In genomic region chr6:115696707-115697215, GRCm38 (mm10) we compare ENCODE assay signal across 27 mouse cellular contexts. TPM values are rescaled to one million over a fixed set of nuclear protein-coding genes. Genes with fewer than 3 reads are reported as not detected.
DNase-seq lines count a peak whose midpoint lies in the region; ATAC-seq and TF ChIP-seq lines count a peak whose summit lies in the region.
"Had no signal": no experiment of that assay in that cellular context is flagged by ENCODE, and none has a peak within 500 bp of the region (broad histone marks: within the 10 kb centered on the region; RNA-seq: fewer than 3 reads in every experiment).

No protein-coding gene starts in this region.

- WGBS in heart, embryonic 16.5 days: 84% methylated on average over 7 of the region's 7 CpGs
- 90% methylated on average over 7 of the region's 7 CpGs for WGBS in midbrain, embryonic 11.5 days
- 89% methylated on average over 7 of the region's 7 CpGs for WGBS in midbrain, embryonic 10.5 days
- 76% methylated on average over 7 of the region's 7 CpGs for WGBS in small intestine, adult 2 months

- DNase-seq in CD4-positive, CD25-positive, alpha-beta regulatory T cell, adult 2 months (ENCODE audit: low read depth, low spot score): peak; percentile 24
- DNase-seq in heart, postnatal 25 days (ENCODE audit: low spot score): no peak
- DNase-seq in midbrain, embryonic 11.5 days (ENCODE audit: low spot score, missing footprints): peak; percentile 72
- DNase-seq in midbrain, embryonic 10.5 days (ENCODE audit: low spot score): no peak
- DNase-seq in adrenal gland, postnatal 36 days: no peak
- DNase-seq: adrenal gland, postnatal 25 days; cerebellum, adult 2 months; cerebellum, postnatal 14 days; gastrocnemius, postnatal 14 days; kidney, adult 8-10 months; kidney, postnatal 4 days; layer of hippocampus, adult 9-11 months; liver; lung, postnatal 4 days; right cerebral cortex, adult 18-20 months; thymus, adult 18-20 months; thymus, postnatal 25 days had no signal

- no peak for ATAC-seq in CD4-positive, CD25-positive, alpha-beta regulatory T cell, adult 4 months
- no peak for ATAC-seq in heart, embryonic 16.5 days (replicated peaks; ENCODE audit: extremely low read depth, insufficient read depth, low FRiP score)
- ATAC-seq in midbrain, embryonic 11.5 days (ENCODE audit: low FRiP score): no peak
- ATAC-seq: forebrain, embryonic 13.5 days; midbrain, embryonic 16.5 days had no signal

- peaks cover 27% of the 10 kb centered on the region for H3K4me1 ChIP-seq in heart, embryonic 16.5 days (ENCODE audit: control insufficient read depth, insufficient read depth, low read length)
- H3K4me1 ChIP-seq in midbrain, embryonic 11.5 days (ENCODE audit: control insufficient read depth, insufficient read depth, low read length): peaks cover 5% of the 10 kb centered on the region; the same call in 1 of the 2 replicates
- H3K4me1 ChIP-seq in midbrain, embryonic 10.5 days: peaks cover 7% of the 10 kb centered on the region
- peaks cover 11% of the 10 kb centered on the region; the same call in 1 of the 2 replicates for H3K4me1 ChIP-seq in small intestine, adult 2 months (ENCODE audit: control insufficient read depth, insufficient read depth, insufficient read length, low read length)
- H3K4me1 ChIP-seq: forebrain, embryonic 13.5 days had no signal

- H3K4me2 ChIP-seq in heart, embryonic 16.5 days (ENCODE audit: low read depth, low read length): no peak overlapping the region
- H3K4me2 ChIP-seq in midbrain, embryonic 11.5 days: no peak overlapping the region
- H3K4me2 ChIP-seq: embryonic facial prominence, embryonic 15.5 days; forebrain, embryonic 13.5 days; hindbrain, embryonic 12.5 days; neural tube, embryonic 12.5 days had no signal

- no peak overlapping the region for H3K9ac ChIP-seq in heart, embryonic 16.5 days (ENCODE audit: low read length)
- H3K9ac ChIP-seq in midbrain, embryonic 11.5 days (ENCODE audit: low read length): no peak overlapping the region
- H3K9ac ChIP-seq: embryonic facial prominence, embryonic 15.5 days; forebrain, embryonic 13.5 days; hindbrain, embryonic 12.5 days; neural tube, embryonic 12.5 days had no signal

- no peaks in the 10 kb centered on the region for H3K27me3 ChIP-seq in heart, embryonic 16.5 days (ENCODE audit: control insufficient read depth, insufficient read depth, low read length)
- no peaks in the 10 kb centered on the region for H3K27me3 ChIP-seq in midbrain, embryonic 11.5 days (ENCODE audit: control insufficient read depth, insufficient read depth, low read length)
- no peaks in the 10 kb centered on the region for H3K27me3 ChIP-seq in midbrain, embryonic 10.5 days (ENCODE audit: low read depth, poor library complexity, severe bottlenecking)
- H3K27me3 ChIP-seq in small intestine, adult 2 months (ENCODE audit: control insufficient read depth, insufficient read depth, low read length): no peaks in the 10 kb centered on the region
- H3K27me3 ChIP-seq: embryonic facial prominence, embryonic 15.5 days; forebrain, embryonic 13.5 days; hindbrain, embryonic 12.5 days; neural tube, embryonic 12.5 days had no signal

- H3K36me3 ChIP-seq in heart, embryonic 16.5 days (ENCODE audit: control insufficient read depth, insufficient read depth): no peaks in the 10 kb centered on the region
- H3K36me3 ChIP-seq in midbrain, embryonic 11.5 days (ENCODE audit: control insufficient read depth, insufficient read depth, low read length): no peaks in the 10 kb centered on the region
- H3K36me3 ChIP-seq in midbrain, embryonic 10.5 days: no peaks in the 10 kb centered on the region
- H3K36me3 ChIP-seq in small intestine, adult 2 months (ENCODE audit: control insufficient read depth, insufficient read depth, low read length): no peaks in the 10 kb centered on the region
- H3K36me3 ChIP-seq: embryonic facial prominence, embryonic 15.5 days; hindbrain, embryonic 12.5 days; neural tube, embryonic 12.5 days had no signal

- H3K27ac ChIP-seq in heart, embryonic 16.5 days (ENCODE audit: low read length): peak overlapping the region; percentile 99
- H3K27ac ChIP-seq in midbrain, embryonic 11.5 days (ENCODE audit: low read depth, low read length): no peak overlapping the region
- H3K27ac ChIP-seq in midbrain, embryonic 10.5 days (replicated peaks): no peak overlapping the region
- H3K27ac ChIP-seq in small intestine, adult 2 months (ENCODE audit: insufficient read depth, low read depth, low read length): peak overlapping the region; percentile 10; the same call in 1 of the 2 replicates
- H3K27ac ChIP-seq: forebrain, embryonic 13.5 days; hindbrain, embryonic 12.5 days; kidney, postnatal 0 days; neural tube, embryonic 12.5 days; stomach, postnatal 0 days had no signal

- TF ChIP-seq CTCF in small intestine, adult 2 months (IDR thresholded peaks at IDR 0.05; ENCODE audit: extremely low read depth, insufficient read length, insufficient replicate concordance, low read depth, low read length): no peak

- 0 out of 2 replicates have a peak, but pooled peaks cover 7% of the 10 kb centered on the region for H3K9me3 ChIP-seq in heart, embryonic 16.5 days (replicated peaks; ENCODE audit: control insufficient read depth, low read length)
- no peaks in the 10 kb centered on the region for H3K9me3 ChIP-seq in midbrain, embryonic 11.5 days (ENCODE audit: control insufficient read depth, low read length)
- no peaks in the 10 kb centered on the region for H3K9me3 ChIP-seq in midbrain, embryonic 10.5 days (replicated peaks)
- H3K9me3 ChIP-seq: embryonic facial prominence, embryonic 15.5 days; forebrain, embryonic 13.5 days; hindbrain, embryonic 12.5 days; neural tube, embryonic 12.5 days had no signal

- H3K4me3 ChIP-seq in heart, embryonic 16.5 days (ENCODE audit: low read length): no peak overlapping the region
- no peak overlapping the region for H3K4me3 ChIP-seq in midbrain, embryonic 11.5 days (ENCODE audit: low read depth, low read length)
- H3K4me3 ChIP-seq in midbrain, embryonic 10.5 days: no peak overlapping the region
- no peak overlapping the region for H3K4me3 ChIP-seq in small intestine, adult 2 months (ENCODE audit: low read depth, low read length)
- H3K4me3 ChIP-seq: embryonic facial prominence, embryonic 15.5 days; forebrain, embryonic 13.5 days; hindbrain, embryonic 12.5 days; neural tube, embryonic 12.5 days had no signal

- intact Hi-C loops in heart, postnatal 25 days (cut with DNase I): loop anchor here (2.0 kb wide), 1 partner anchor 20 kb away; the partner anchor contains the start of gene Raf1

- TF ChIP-seq POLR2A in small intestine, adult 2 months (IDR thresholded peaks at IDR 0.05; ENCODE audit: low read depth, low read length): no peak

RNA-seq across cellular contexts. Expression of gene Raf1, which starts 20.3 kb away (rescaled TPM):
- 10 to 100 TPM; 46.4 to 51.6 TPM for polyA plus RNA-seq in CD4-positive, CD25-positive, alpha-beta regulatory T cell, adult 4 months (2017; shearing (Covaris generic))
- polyA plus RNA-seq in heart, embryonic 16.5 days (2015; fragmentation: Nextera tagmentation; extraction: Ambion mirVana): 103 and 104 TPM in 2 replicates
- 100 to 1,000 TPM in 1 of 2 experiments, 10 to 100 TPM in 1; 98.8 to 100 TPM for total RNA-seq in heart, postnatal 25 days (2021)
- 141 and 146 TPM in 2 replicates for polyA plus RNA-seq in midbrain, embryonic 11.5 days (2014; fragmentation: Nextera tagmentation; extraction: Ambion mirVana)
- polyA plus RNA-seq in midbrain, embryonic 10.5 days (2016; fragmentation: Nextera tagmentation; extraction: Ambion mirVana): 114 and 123 TPM in 2 replicates
- 42.8 and 81.6 TPM in 2 replicates for polyA plus RNA-seq in small intestine, adult 2 months (2012; rRNA removed)
- 100 to 1,000 TPM in 1 of 2 experiments, 10 to 100 TPM in 1; 97.3 to 110 TPM for total RNA-seq in adrenal gland, postnatal 36 days (2021)

Comparison
In these comparisons a context has a peak if more than half of its experiments do, and no peak if none do; other contexts are left out.
1. DNase-seq: peak in CD4-positive, CD25-positive, alpha-beta regulatory T cell, adult 2 months (single experiment) and midbrain, embryonic 11.5 days (single experiment); none in heart, postnatal 25 days (single experiment), midbrain, embryonic 10.5 days (single experiment) and adrenal gland, postnatal 36 days (0 of 2).
2. H3K27ac ChIP-seq: peak in heart, embryonic 16.5 days (single experiment) and small intestine, adult 2 months (single experiment); none in midbrain, embryonic 11.5 days (single experiment) and midbrain, embryonic 10.5 days (single experiment).